Mouse (Mus musculus): ENCODE results near the gene Slc26a11.

- TF ChIP-seq CTCF (conservative IDR thresholded peaks at IDR 0.05; ENCODE audit: low read length), result no peak
- no peak for TF ChIP-seq POU5F1 (IDR thresholded peaks at IDR 0.05; ENCODE audit: borderline replicate concordance, low read length)
- no peak for TF ChIP-seq NANOG (IDR thresholded peaks at IDR 0.05; ENCODE audit: borderline replicate concordance, low read length)
These were observed 52.0 kb downstream of the Slc26a11 start for GRCm38 (mm10) chr11:119407381-119407780.

All from E14TG2a.4 (cell line).